Mouse (Mus musculus): ENCODE data around the gene Bdh1.

- TF ChIP-seq CTCF (conservative IDR thresholded peaks at IDR 0.05; ENCODE audit: insufficient read depth, insufficient read length, low read depth, low read length) (no peak), POLR2A (IDR thresholded peaks at IDR 0.05; ENCODE audit: low read depth, low read length) (no peak)
These were observed 55.0 kb downstream of the Bdh1 start for GRCm38 (mm10) chr16:31476872-31477603.

Measured in kidney, adult 2 months (tissue).